Mouse (Mus musculus) cerebellum, adult (tissue): ENCODE measurements around the gene BC107364.
"Not testable (repeated sequence)": the region's sequence is repeated elsewhere in the genome, so short reads cannot be mapped to it uniquely, and the experiment has no call there.

Source experiments
- ATAC-seq: cut with Nextera tagmentation; 2 replicates; pipeline ENCODE4 v1.9.2; 2017; ENCODE audit warnings: mild to moderate bottlenecking, moderate library complexity, mixed read lengths; ENCODE audit not compliant: insufficient number of reproducible peaks, low FRiP score, low TSS enrichment

The BC107364 gene

GRCm38 (mm10) chr3:96452262-96452661 is at the start of gene BC107364:
Gene BC107364, minus strand, starts transcription at chr3:96452306.
- not testable (repeated sequence) for ATAC-seq

GRCm38 (mm10) chr3:96501391-96502115 is 49.4 kb upstream of the BC107364 start:
- 0 out of 2 replicates have a peak, but pooled peaks have one; percentile 16 for ATAC-seq

- ATAC-seq = peak; percentile 2; the same call in 1 of the 2 replicates
Measured at GRCm38 (mm10) chr3:96500691-96501265, 48.7 kb upstream of the BC107364 start.

GRCm38 (mm10) chr3:96500289-96500621 is 48.1 kb upstream of the BC107364 start:
- ATAC-seq = peak; percentile 32; the same call in 1 of the 2 replicates

GRCm38 (mm10) chr3:96499481-96500288 is 47.6 kb upstream of the BC107364 start:
- peak; percentile 55 for ATAC-seq

GRCm38 (mm10) chr3:96498476-96499245 is 46.6 kb upstream of the BC107364 start:
- ATAC-seq = no peak

- peak; percentile 58; the same call in 1 of the 2 replicates for ATAC-seq
Measured at GRCm38 (mm10) chr3:96497451-96498028, 45.4 kb upstream of the BC107364 start.

GRCm38 (mm10) chr3:96496620-96497275 is 44.6 kb upstream of the BC107364 start:
- not testable (repeated sequence) for ATAC-seq

- ATAC-seq = no peak
Measured at GRCm38 (mm10) chr3:96496216-96496615, 44.1 kb upstream of the BC107364 start.

- ATAC-seq = no peak
Measured at GRCm38 (mm10) chr3:96495490-96496210, 43.5 kb upstream of the BC107364 start.

- no peak for ATAC-seq
Measured at GRCm38 (mm10) chr3:96494912-96495311, 42.8 kb upstream of the BC107364 start.

- ATAC-seq = 0 out of 2 replicates have a peak, but pooled peaks have one; percentile 42
Measured at GRCm38 (mm10) chr3:96494456-96494855, 42.4 kb upstream of the BC107364 start.

- not testable (repeated sequence) for ATAC-seq
Measured at GRCm38 (mm10) chr3:96489636-96490035, 37.5 kb upstream of the BC107364 start.

GRCm38 (mm10) chr3:96488907-96489629 is 37.0 kb upstream of the BC107364 start:
- ATAC-seq = peak; percentile 49

GRCm38 (mm10) chr3:96488290-96488906 is 36.3 kb upstream of the BC107364 start:
- ATAC-seq = peak; percentile 84

- ATAC-seq = no peak
Measured at GRCm38 (mm10) chr3:96487596-96488289, 35.6 kb upstream of the BC107364 start.
